Comparison of ENCODE assay signal across 9 mouse cellular contexts in the genomic region with DNA sequence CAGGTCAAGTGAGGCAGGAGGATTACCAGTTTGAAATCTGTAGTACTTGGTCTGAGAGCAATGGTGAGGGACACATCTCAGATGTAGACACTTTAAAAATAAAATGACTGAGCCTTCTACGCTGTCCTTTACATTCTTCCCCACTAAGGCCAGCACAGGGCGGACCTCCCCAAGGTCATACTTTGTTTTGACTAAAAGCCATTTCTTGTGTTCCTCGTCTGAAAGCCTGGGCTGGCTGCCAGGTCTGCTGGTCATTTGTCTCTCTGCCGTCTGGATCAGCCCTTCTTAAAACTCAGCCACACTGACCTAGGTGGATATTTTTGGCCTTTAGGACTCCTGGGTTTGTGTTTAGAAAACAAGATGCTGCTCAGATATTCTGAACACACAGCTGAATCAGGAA. TPM values are rescaled to one million over a fixed set of nuclear protein-coding genes. Genes with fewer than 3 reads are reported as not detected.
DNase-seq lines count a peak whose midpoint lies in the region; ATAC-seq and TF ChIP-seq lines count a peak whose summit lies in the region.
"Had no signal": no experiment of that assay in that cellular context is flagged by ENCODE, and none has a peak within 500 bp of the region (broad histone marks: within the 10 kb centered on the region; RNA-seq: fewer than 3 reads in every experiment).

No protein-coding gene starts in this region.

- H3K4me1 ChIP-seq in liver, postnatal 0 days (ENCODE audit: insufficient read depth), result no peaks in the 10 kb centered on the region
- H3K4me1 ChIP-seq in liver, embryonic 12.5 days, result no peaks in the 10 kb centered on the region
- H3K4me1 ChIP-seq in kidney, embryonic 16.5 days (ENCODE audit: insufficient read depth, low read length), result peaks cover 19% of the 10 kb centered on the region
- peaks cover 16% of the 10 kb centered on the region for H3K4me1 ChIP-seq in stomach, embryonic 16.5 days (ENCODE audit: control insufficient read depth, insufficient read depth, low read length)

- H3K27me3 ChIP-seq in liver, postnatal 0 days (ENCODE audit: insufficient read depth, low read length), result no peaks in the 10 kb centered on the region
- no peaks in the 10 kb centered on the region for H3K27me3 ChIP-seq in liver, embryonic 12.5 days (replicated peaks)
- 0 out of 2 replicates have a peak, but pooled peaks cover 3% of the 10 kb centered on the region for H3K27me3 ChIP-seq in kidney, embryonic 16.5 days (ENCODE audit: insufficient read depth, low read length)
- H3K27me3 ChIP-seq in stomach, embryonic 16.5 days (ENCODE audit: control insufficient read depth, insufficient read depth, low read length), result no peaks in the 10 kb centered on the region
- H3K27me3 ChIP-seq: embryonic facial prominence, embryonic 12.5 days had no signal

- H3K4me3 ChIP-seq in liver, postnatal 0 days (ENCODE audit: low read depth, low read length), result no peak overlapping the region
- no peak overlapping the region for H3K4me3 ChIP-seq in liver, embryonic 12.5 days
- no peak overlapping the region for H3K4me3 ChIP-seq in kidney, embryonic 16.5 days (ENCODE audit: low read length)
- no peak overlapping the region for H3K4me3 ChIP-seq in stomach, embryonic 16.5 days (replicated peaks; ENCODE audit: low read length)
- H3K4me3 ChIP-seq: embryonic facial prominence, embryonic 12.5 days had no signal

- TF ChIP-seq EP300 in liver, postnatal 0 days (IDR thresholded peaks at IDR 0.05; ENCODE audit: low read depth), result no peak

- no peaks in the 10 kb centered on the region for H3K36me3 ChIP-seq in liver, postnatal 0 days (replicated peaks; ENCODE audit: insufficient read depth, low read length)
- no peaks in the 10 kb centered on the region for H3K36me3 ChIP-seq in liver, embryonic 12.5 days
- H3K36me3 ChIP-seq in kidney, embryonic 16.5 days (ENCODE audit: insufficient read depth, low read length), result no peaks in the 10 kb centered on the region
- H3K36me3 ChIP-seq in stomach, embryonic 16.5 days (ENCODE audit: control insufficient read depth, insufficient read depth, low read length), result no peaks in the 10 kb centered on the region
- H3K36me3 ChIP-seq: embryonic facial prominence, embryonic 12.5 days had no signal

- no peak overlapping the region for H3K4me2 ChIP-seq in liver, postnatal 0 days (ENCODE audit: low read depth, low read length)
- no peak overlapping the region for H3K4me2 ChIP-seq in liver, embryonic 12.5 days
- H3K4me2 ChIP-seq in kidney, embryonic 16.5 days (replicated peaks; ENCODE audit: low read depth, low read length), result no peak overlapping the region
- H3K4me2 ChIP-seq in stomach, embryonic 16.5 days (ENCODE audit: low read depth, low read length), result no peak overlapping the region
- H3K4me2 ChIP-seq: embryonic facial prominence, embryonic 12.5 days had no signal

- H3K9ac ChIP-seq in liver, postnatal 0 days (replicated peaks), result no peak overlapping the region
- no peak overlapping the region for H3K9ac ChIP-seq in liver, embryonic 12.5 days
- no peak overlapping the region for H3K9ac ChIP-seq in kidney, embryonic 16.5 days (replicated peaks; ENCODE audit: low read length)
- no peak overlapping the region for H3K9ac ChIP-seq in stomach, embryonic 16.5 days (ENCODE audit: low read length)
- H3K9ac ChIP-seq: embryonic facial prominence, embryonic 12.5 days had no signal

- 51% methylated on average over 4 of the region's 4 CpGs for WGBS in liver, postnatal 0 days (ENCODE audit: insufficient replicate concordance)
- WGBS in liver, embryonic 12.5 days (ENCODE audit: insufficient replicate concordance), result 57% methylated on average over 4 of the region's 4 CpGs
- 27% methylated on average over 4 of the region's 4 CpGs for WGBS in kidney, embryonic 16.5 days
- 17% methylated on average over 4 of the region's 4 CpGs for WGBS in stomach, embryonic 16.5 days

- no peak for TF ChIP-seq CTCF in liver, postnatal 0 days (IDR thresholded peaks at IDR 0.05; ENCODE audit: low read depth)

- H3K9me3 ChIP-seq in liver, postnatal 0 days (ENCODE audit: low read length), result no peaks in the 10 kb centered on the region
- H3K9me3 ChIP-seq in liver, embryonic 12.5 days (replicated peaks), result no peaks in the 10 kb centered on the region
- H3K9me3 ChIP-seq in kidney, embryonic 16.5 days (ENCODE audit: low read length), result no peaks in the 10 kb centered on the region
- H3K9me3 ChIP-seq in stomach, embryonic 16.5 days (replicated peaks; ENCODE audit: control insufficient read depth, low read length), result no peaks in the 10 kb centered on the region
- H3K9me3 ChIP-seq: embryonic facial prominence, embryonic 12.5 days had no signal

- H3K27ac ChIP-seq in liver, postnatal 0 days (ENCODE audit: low read depth), result no peak overlapping the region
- H3K27ac ChIP-seq in liver, embryonic 12.5 days, result no peak overlapping the region
- no peak overlapping the region for H3K27ac ChIP-seq in kidney, embryonic 16.5 days (ENCODE audit: low read length)
- no peak overlapping the region for H3K27ac ChIP-seq in stomach, embryonic 16.5 days (ENCODE audit: low read length)
- H3K27ac ChIP-seq: embryonic facial prominence, embryonic 12.5 days had no signal

- DNase-seq in liver, postnatal 0 days, result peak; percentile 45
- peak; percentile 71 to 77 for DNase-seq in cerebellum, postnatal 14 days
- no peak for DNase-seq in urinary bladder, adult 18-20 months (ENCODE audit: low spot score in 2 of 2)
- no peak for DNase-seq in left cerebral cortex, adult 9 months (ENCODE audit: low spot score in 2 of 2)

- no peak for ATAC-seq in liver, postnatal 0 days
- no peak for ATAC-seq in liver, embryonic 12.5 days
- peak; percentile 71 for ATAC-seq in kidney, embryonic 16.5 days (ENCODE audit: low FRiP score, low TSS enrichment)
- ATAC-seq in stomach, embryonic 16.5 days (ENCODE audit: insufficient read depth, low FRiP score), result peak; percentile 38; the same call in 1 of the 2 replicates
- no peak for ATAC-seq in erythroblast, adult 5-6 weeks (replicated peaks; ENCODE audit: low FRiP score, poor library complexity, severe bottlenecking)

RNA-seq across cellular contexts. Expression of gene Sgpp2, which starts 45.0 kb away (rescaled TPM):
- 0.09 and 0.14 TPM in 2 replicates for polyA plus RNA-seq in liver, postnatal 0 days (2015; fragmentation: Nextera tagmentation; extraction: Ambion mirVana)
- 0.13 and 0.32 TPM in 2 replicates for polyA plus RNA-seq in liver, embryonic 12.5 days (2016; fragmentation: Nextera tagmentation; extraction: Ambion mirVana)
- 22.1 and 27.5 TPM in 2 replicates for polyA plus RNA-seq in kidney, embryonic 16.5 days (2015; fragmentation: Nextera tagmentation; extraction: Ambion mirVana)
- polyA plus RNA-seq in stomach, embryonic 16.5 days (2015; fragmentation: Nextera tagmentation; extraction: Ambion mirVana), result 22.7 and 25.5 TPM in 2 replicates
- total RNA-seq in erythroblast, adult 5-6 weeks (2015; ENCODE audit: low replicate concordance), result not detected in 2 replicates
- not detected in 2 replicates for total RNA-seq in erythroblast, adult 5-6 weeks (2017; ENCODE audit: low replicate concordance)

Comparison
In these comparisons a context has a peak if more than half of its experiments do, and no peak if none do; other contexts are left out.
1. ATAC-seq: peak in kidney, embryonic 16.5 days (single experiment) and stomach, embryonic 16.5 days (single experiment); none in liver, postnatal 0 days (single experiment), liver, embryonic 12.5 days (single experiment) and erythroblast, adult 5-6 weeks (single experiment).
2. DNase-seq: peak in liver, postnatal 0 days (single experiment) and cerebellum, postnatal 14 days (2 of 2); none in urinary bladder, adult 18-20 months (0 of 2) and left cerebral cortex, adult 9 months (0 of 2).
3. RNA of gene Sgpp2, which starts 45.0 kb away (polyA plus RNA-seq): 22.7 to 25.5 TPM in stomach, embryonic 16.5 days and 22.1 to 27.5 TPM in kidney, embryonic 16.5 days; 0.13 to 0.32 TPM in liver, embryonic 12.5 days and 0.09 to 0.14 TPM in liver, postnatal 0 days; every median in the first group is over 10 times any median in the second.